Mouse (Mus musculus): ENCODE data around the gene Batf2.
"Not testable (repeated sequence)": the region's sequence is repeated elsewhere in the genome, so short reads cannot be mapped to it uniquely, and the experiment has no call there.

Gene Batf2

GRCm38 (mm10) chr19:6124898-6125297 is 15.9 kb upstream of the Batf2 start:
- no peak for DNase-seq (ENCODE audit: low read depth, low spot score)
- H3K36me3 ChIP-seq (ENCODE audit: control insufficient read depth, insufficient read depth, low read length, poor library complexity, severe bottlenecking): no peaks in the 10 kb centered on the region
- no peaks in the 10 kb centered on the region for H3K27me3 ChIP-seq (ENCODE audit: control insufficient read depth, insufficient read depth, low read length, poor library complexity, severe bottlenecking)

GRCm38 (mm10) chr19:6126289-6126688 is 14.5 kb upstream of the Batf2 start:
- Histone ChIP-seq H3K36me3 (ENCODE audit: control insufficient read depth, insufficient read depth, low read length, poor library complexity, severe bottlenecking) (no peaks in the 10 kb centered on the region), H3K27me3 (ENCODE audit: control insufficient read depth, insufficient read depth, low read length, poor library complexity, severe bottlenecking) (no peaks in the 10 kb centered on the region)
- peak; percentile 85 for DNase-seq (ENCODE audit: low read depth, low spot score)

GRCm38 (mm10) chr19:6126789-6127580 is 13.8 kb upstream of the Batf2 start:
- no peak for DNase-seq (ENCODE audit: low read depth, low spot score)
- H3K36me3 ChIP-seq (ENCODE audit: control insufficient read depth, insufficient read depth, low read length, poor library complexity, severe bottlenecking): no peaks in the 10 kb centered on the region

GRCm38 (mm10) chr19:6127760-6128341 is 12.9 kb upstream of the Batf2 start, which contains the start of gene Snx15:
Snx15 (minus strand) TSS chr19:6128304.
- no peaks in the 10 kb centered on the region for H3K36me3 ChIP-seq (ENCODE audit: control insufficient read depth, insufficient read depth, low read length, poor library complexity, severe bottlenecking)
- DNase-seq (ENCODE audit: low read depth, low spot score): peak; percentile 97
- no peaks in the 10 kb centered on the region for H3K27me3 ChIP-seq (ENCODE audit: control insufficient read depth, insufficient read depth, low read length, poor library complexity, severe bottlenecking)

More at GRCm38 (mm10) chr19:6126789-6127580, 13.8 kb upstream of the Batf2 start:
- no peaks in the 10 kb centered on the region for H3K27me3 ChIP-seq (ENCODE audit: control insufficient read depth, insufficient read depth, low read length, poor library complexity, severe bottlenecking)

- H3K27me3 ChIP-seq (ENCODE audit: control insufficient read depth, insufficient read depth, low read length, poor library complexity, severe bottlenecking); H3K36me3 ChIP-seq (ENCODE audit: control insufficient read depth, insufficient read depth, low read length, poor library complexity, severe bottlenecking); DNase-seq (ENCODE audit: low read depth, low spot score): not testable (repeated sequence)
These were observed 10.2 kb upstream of the Batf2 start for GRCm38 (mm10) chr19:6130414-6131128.

GRCm38 (mm10) chr19:6132171-6132827 is 8.5 kb upstream of the Batf2 start:
- no peaks in the 10 kb centered on the region; the same call in 1 of the 2 replicates for H3K36me3 ChIP-seq (ENCODE audit: control insufficient read depth, insufficient read depth, low read length, poor library complexity, severe bottlenecking)
- no peaks in the 10 kb centered on the region for H3K27me3 ChIP-seq (ENCODE audit: control insufficient read depth, insufficient read depth, low read length, poor library complexity, severe bottlenecking)
- DNase-seq (ENCODE audit: low read depth, low spot score): no peak

GRCm38 (mm10) chr19:6133197-6133596 is 7.6 kb upstream of the Batf2 start:
- H3K36me3 ChIP-seq (ENCODE audit: control insufficient read depth, insufficient read depth, low read length, poor library complexity, severe bottlenecking); H3K27me3 ChIP-seq (ENCODE audit: control insufficient read depth, insufficient read depth, low read length, poor library complexity, severe bottlenecking); DNase-seq (ENCODE audit: low read depth, low spot score): not testable (repeated sequence)

GRCm38 (mm10) chr19:6136397-6136796 is 4.4 kb upstream of the Batf2 start:
- Histone ChIP-seq H3K27me3 (ENCODE audit: control insufficient read depth, insufficient read depth, low read length, poor library complexity, severe bottlenecking) (no peaks in the 10 kb centered on the region), H3K36me3 (ENCODE audit: control insufficient read depth, insufficient read depth, low read length, poor library complexity, severe bottlenecking) (no peaks in the 10 kb centered on the region; the same call in 1 of the 2 replicates)
- no peak for DNase-seq (ENCODE audit: low read depth, low spot score)

- DNase-seq (ENCODE audit: low read depth, low spot score): no peak
- no peaks in the 10 kb centered on the region for H3K27me3 ChIP-seq (ENCODE audit: control insufficient read depth, insufficient read depth, low read length, poor library complexity, severe bottlenecking)
- H3K36me3 ChIP-seq (ENCODE audit: control insufficient read depth, insufficient read depth, low read length, poor library complexity, severe bottlenecking): no peaks in the 10 kb centered on the region; the same call in 1 of the 2 replicates
These were observed 1.1 kb upstream of the Batf2 start for GRCm38 (mm10) chr19:6139701-6140100.

- DNase-seq (ENCODE audit: low read depth, low spot score): no peak
- no peaks in the 10 kb centered on the region for H3K27me3 ChIP-seq (ENCODE audit: control insufficient read depth, insufficient read depth, low read length, poor library complexity, severe bottlenecking)
- H3K36me3 ChIP-seq (ENCODE audit: control insufficient read depth, insufficient read depth, low read length, poor library complexity, severe bottlenecking): no peaks in the 10 kb centered on the region; the same call in 1 of the 2 replicates
These were observed 457 bp upstream of the Batf2 start for GRCm38 (mm10) chr19:6140374-6140677.

GRCm38 (mm10) chr19:6141394-6141749 is 589 bp downstream of the Batf2 start, which contains the start of gene Arl2:
Arl2 (minus strand) TSS chr19:6141548.
- Histone ChIP-seq H3K36me3 (ENCODE audit: control insufficient read depth, insufficient read depth, low read length, poor library complexity, severe bottlenecking) (no peaks in the 10 kb centered on the region; the same call in 1 of the 2 replicates), H3K27me3 (ENCODE audit: control insufficient read depth, insufficient read depth, low read length, poor library complexity, severe bottlenecking) (no peaks in the 10 kb centered on the region)
- DNase-seq (ENCODE audit: low read depth, low spot score): peak; percentile 90

GRCm38 (mm10) chr19:6144842-6145241 is 4.1 kb downstream of the Batf2 start:
- Histone ChIP-seq H3K27me3 (ENCODE audit: control insufficient read depth, insufficient read depth, low read length, poor library complexity, severe bottlenecking) (no peaks in the 10 kb centered on the region), H3K36me3 (ENCODE audit: control insufficient read depth, insufficient read depth, low read length, poor library complexity, severe bottlenecking) (no peaks in the 10 kb centered on the region)
- DNase-seq (ENCODE audit: low read depth, low spot score): no peak

GRCm38 (mm10) chr19:6155174-6155573 is 14.4 kb downstream of the Batf2 start:
- no peak for DNase-seq (ENCODE audit: low read depth, low spot score)
- no peaks in the 10 kb centered on the region for H3K27me3 ChIP-seq (ENCODE audit: control insufficient read depth, insufficient read depth, low read length, poor library complexity, severe bottlenecking)
- H3K36me3 ChIP-seq (ENCODE audit: control insufficient read depth, insufficient read depth, low read length, poor library complexity, severe bottlenecking): no peaks in the 10 kb centered on the region

GRCm38 (mm10) chr19:6156372-6156771 is 15.6 kb downstream of the Batf2 start:
- H3K27me3 ChIP-seq (ENCODE audit: control insufficient read depth, insufficient read depth, low read length, poor library complexity, severe bottlenecking): no peaks in the 10 kb centered on the region
- DNase-seq (ENCODE audit: low read depth, low spot score): no peak

More at GRCm38 (mm10) chr19:6156372-6156771, 15.6 kb downstream of the Batf2 start:
- H3K36me3 ChIP-seq (ENCODE audit: control insufficient read depth, insufficient read depth, low read length, poor library complexity, severe bottlenecking): no peaks in the 10 kb centered on the region

Data from splenic B cell, adult 2 months (primary cell).